Mouse (Mus musculus): ENCODE data around the gene P2rx5. TPM values are rescaled to one million over a fixed set of nuclear protein-coding genes. Genes with fewer than 3 reads are reported as not detected.
A peak's percentile ranks its signal among the peaks of the same experiment; 100 is the strongest.

Gene P2rx5
- polyA plus RNA-seq (2016; fragmentation: Nextera tagmentation; extraction: Ambion mirVana) = 1.8 and 2.2 TPM in 2 replicates

DNA sequence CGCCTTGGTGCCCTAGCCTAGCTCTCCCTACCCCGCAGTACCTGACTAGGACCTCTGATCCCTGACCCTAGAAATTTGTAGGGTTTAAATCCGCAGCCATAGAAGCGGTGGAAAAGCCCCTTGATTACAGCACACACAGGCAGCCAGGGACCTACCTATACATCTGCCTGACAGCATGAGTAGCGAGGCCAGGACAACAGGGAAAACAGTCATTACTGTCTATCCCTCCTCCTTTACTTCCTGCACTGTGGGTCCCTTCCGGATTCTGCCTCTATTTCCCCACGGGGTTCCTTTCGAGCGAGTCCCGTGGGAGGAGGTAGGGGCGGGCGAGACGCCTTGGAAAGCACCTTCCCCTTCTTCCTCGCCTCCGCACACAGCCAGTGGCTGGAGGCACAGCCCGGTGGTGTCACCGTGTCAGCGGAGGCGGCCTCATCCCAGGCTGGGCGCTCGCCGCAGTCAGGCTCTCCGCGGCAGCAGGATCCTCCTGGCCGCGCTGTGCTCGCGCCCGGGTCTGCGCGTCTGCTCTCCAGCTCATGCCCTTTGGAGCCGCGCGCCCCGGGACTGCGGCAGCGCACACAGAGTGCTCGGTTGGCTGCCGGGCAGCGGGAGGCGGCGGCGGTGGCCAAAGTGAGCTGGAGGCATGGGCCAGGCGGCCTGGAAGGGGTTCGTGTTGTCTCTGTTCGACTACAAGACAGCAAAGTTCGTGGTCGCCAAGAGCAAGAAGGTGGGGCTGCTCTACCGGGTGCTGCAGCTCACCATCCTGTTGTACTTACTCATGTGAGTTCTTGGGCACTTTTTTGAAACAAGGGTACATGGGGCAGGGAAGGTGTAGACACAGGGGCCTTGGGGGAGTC is at the start of gene P2rx5:
Gene P2rx5, plus strand, starts transcription at position 465 of the 854 bp plus-strand sequence.
- WGBS = 3% methylated on average over 49 of the region's 49 CpGs
- H3K36me3 ChIP-seq = no peaks in the 10 kb centered on the region
- H3K4me3 ChIP-seq = peak within 1 kb of the TSS; percentile 57
- peak; percentile 67 for ATAC-seq (ENCODE audit: insufficient number of reproducible peaks, low FRiP score)
- peak within 1 kb of the TSS; percentile 94 for H3K4me2 ChIP-seq
- peak within 1 kb of the TSS; percentile 81 for H3K9ac ChIP-seq
- peaks cover 20% of the 10 kb centered on the region for H3K4me1 ChIP-seq (replicated peaks)
- H3K27ac ChIP-seq (ENCODE audit: poor library complexity, severe bottlenecking) = 0 out of 2 replicates have a peak within 1 kb of the TSS, but pooled peaks have one; percentile 20
- peaks cover 50% of the 10 kb centered on the region for H3K27me3 ChIP-seq (replicated peaks)
- H3K9me3 ChIP-seq (replicated peaks) = no peaks in the 10 kb centered on the region

DNA sequence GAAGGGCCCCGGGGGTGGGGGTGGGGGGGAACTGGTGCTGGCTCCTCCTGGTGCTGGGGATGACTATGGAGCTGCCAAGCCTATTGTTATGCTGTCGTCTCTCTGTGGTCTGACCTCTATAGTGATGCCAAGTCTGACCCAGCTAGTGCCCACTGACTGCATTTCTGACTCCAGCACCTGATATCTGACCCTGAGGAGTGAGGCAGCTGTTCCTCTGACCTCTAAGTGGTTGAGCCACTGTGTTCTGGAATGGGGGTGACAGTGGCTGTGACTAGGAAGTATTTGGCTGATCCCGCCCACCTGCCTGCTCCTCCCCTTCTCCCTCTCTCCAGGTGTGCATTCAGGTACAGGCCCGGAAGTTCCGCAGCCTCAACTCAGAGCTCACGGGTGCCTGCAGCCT is 48.8 kb upstream of the P2rx5 start:
- no peak for ATAC-seq (ENCODE audit: insufficient number of reproducible peaks, low FRiP score)
- no peak overlapping the region for H3K27ac ChIP-seq (ENCODE audit: poor library complexity, severe bottlenecking)
- H3K9me3 ChIP-seq (replicated peaks) = no peaks in the 10 kb centered on the region
- H3K27me3 ChIP-seq (replicated peaks) = no peaks in the 10 kb centered on the region
- H3K9ac ChIP-seq = no peak overlapping the region
- no peak overlapping the region for H3K4me2 ChIP-seq
- H3K4me1 ChIP-seq (replicated peaks) = peaks cover 21% of the 10 kb centered on the region
- no peaks in the 10 kb centered on the region for H3K36me3 ChIP-seq
- no peak overlapping the region for H3K4me3 ChIP-seq
- 73% methylated on average over 6 of the region's 6 CpGs for WGBS

DNA sequence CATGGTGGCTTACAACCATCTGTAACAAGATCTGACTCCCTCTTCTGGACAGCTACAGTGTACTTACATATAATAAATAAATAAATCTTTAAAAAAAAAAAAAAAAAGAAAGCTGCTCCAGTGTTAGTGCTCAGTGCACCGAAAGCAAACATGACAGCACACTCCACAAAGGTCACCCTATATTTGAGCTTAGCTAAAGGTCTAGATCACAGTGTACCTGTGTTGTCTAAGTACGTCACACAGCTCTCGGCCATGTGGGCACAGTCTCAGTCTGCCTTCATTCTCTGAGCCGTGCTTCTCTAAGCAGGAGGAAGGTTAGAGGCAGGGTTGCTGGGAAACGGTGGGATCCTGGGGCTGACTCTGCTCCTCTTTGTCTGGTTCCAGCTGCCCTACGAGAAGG is 33.7 kb upstream of the P2rx5 start:
- Histone ChIP-seq H3K27me3 (replicated peaks) (no peaks in the 10 kb centered on the region), H3K9ac (no peak overlapping the region), H3K4me3 (no peak overlapping the region), H3K4me1 (replicated peaks) (no peaks in the 10 kb centered on the region), H3K4me2 (no peak overlapping the region), H3K9me3 (replicated peaks) (no peaks in the 10 kb centered on the region), H3K36me3 (peaks cover 12% of the 10 kb centered on the region; the same call in 1 of the 2 replicates), H3K27ac (ENCODE audit: poor library complexity, severe bottlenecking) (no peak overlapping the region)
- WGBS = 91% methylated on average over 6 of the region's 6 CpGs
- ATAC-seq (ENCODE audit: insufficient number of reproducible peaks, low FRiP score) = no peak

DNA sequence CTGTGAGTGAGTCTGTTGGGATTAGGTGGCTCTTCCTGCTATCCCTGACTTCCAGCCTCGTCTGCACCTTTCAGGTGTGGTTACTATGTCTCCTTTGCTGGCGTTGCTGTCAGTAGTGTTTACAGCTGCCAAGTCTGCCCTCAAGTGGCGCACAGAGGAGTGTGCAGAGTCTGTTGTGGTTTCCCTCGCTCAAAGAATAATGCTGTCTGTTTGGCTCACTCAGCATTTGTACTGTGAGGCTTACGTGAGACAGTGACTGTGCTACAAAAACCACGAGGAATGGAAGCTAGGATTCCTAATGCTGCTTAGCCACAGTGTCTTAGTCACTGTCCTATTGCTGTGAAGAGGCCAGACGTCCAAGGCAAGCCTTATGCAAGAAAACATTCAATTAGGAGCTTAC is 29.2 kb upstream of the P2rx5 start:
- no peak overlapping the region for H3K9ac ChIP-seq
- H3K27ac ChIP-seq (ENCODE audit: poor library complexity, severe bottlenecking) = no peak overlapping the region
- no peak overlapping the region for H3K4me2 ChIP-seq
- no peak overlapping the region for H3K4me3 ChIP-seq
- H3K27me3 ChIP-seq (replicated peaks) = no peaks in the 10 kb centered on the region
- H3K9me3 ChIP-seq (replicated peaks) = no peaks in the 10 kb centered on the region
- no peak for ATAC-seq (ENCODE audit: insufficient number of reproducible peaks, low FRiP score)
- WGBS = 71% methylated on average over 7 of the region's 7 CpGs
- peaks cover 25% of the 10 kb centered on the region for H3K36me3 ChIP-seq
- peaks cover 15% of the 10 kb centered on the region for H3K4me1 ChIP-seq (replicated peaks)

DNA sequence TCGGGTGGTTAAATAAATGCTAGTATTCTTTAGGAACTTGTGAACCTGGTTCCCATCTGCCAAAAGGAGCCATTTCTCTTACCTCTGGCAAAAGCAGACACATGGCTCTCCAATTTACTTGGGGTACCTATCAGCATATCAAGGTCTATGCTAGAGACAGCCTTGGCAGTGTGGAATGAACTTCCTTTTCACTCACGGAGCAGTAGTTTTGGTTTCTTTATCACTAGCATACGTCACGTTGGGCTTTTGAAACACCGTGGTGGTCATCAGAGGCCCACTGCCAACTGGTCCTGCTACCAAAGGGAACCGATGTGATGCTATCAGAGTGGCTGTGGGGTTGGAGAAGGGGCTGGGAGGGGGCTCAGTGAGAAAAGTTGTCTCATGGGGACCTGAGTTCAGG is 27.2 kb upstream of the P2rx5 start:
- no peak overlapping the region for H3K27ac ChIP-seq (ENCODE audit: poor library complexity, severe bottlenecking)
- peaks cover 28% of the 10 kb centered on the region for H3K4me1 ChIP-seq (replicated peaks)
- no peak overlapping the region for H3K4me3 ChIP-seq
- no peaks in the 10 kb centered on the region for H3K27me3 ChIP-seq (replicated peaks)
- no peak overlapping the region for H3K4me2 ChIP-seq
- no peaks in the 10 kb centered on the region for H3K9me3 ChIP-seq (replicated peaks)
- ATAC-seq (ENCODE audit: insufficient number of reproducible peaks, low FRiP score) = no peak
- H3K9ac ChIP-seq = no peak overlapping the region
- H3K36me3 ChIP-seq = peaks cover 25% of the 10 kb centered on the region
- 88% methylated on average over 6 of the region's 6 CpGs for WGBS

DNA sequence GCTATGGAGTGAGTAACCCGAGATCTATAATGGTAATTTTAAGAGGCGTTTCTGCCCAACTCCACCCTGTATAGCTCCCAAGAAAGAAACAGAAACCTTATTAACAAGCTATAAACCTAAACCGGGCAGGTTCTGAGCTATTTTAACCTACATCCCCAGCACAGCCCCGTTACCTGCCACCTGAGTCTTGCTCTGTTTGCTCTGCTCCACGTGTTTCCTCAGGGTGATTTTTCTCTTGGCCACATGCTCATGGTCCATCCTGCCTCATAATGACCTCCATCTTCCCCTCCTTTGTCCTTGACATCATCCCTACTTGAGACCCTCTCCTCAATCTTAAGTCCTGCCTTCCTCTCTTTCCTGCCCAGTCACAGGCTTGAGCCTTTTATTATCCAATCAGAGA is 26.0 kb upstream of the P2rx5 start:
- Histone ChIP-seq H3K4me1 (replicated peaks) (peaks cover 28% of the 10 kb centered on the region), H3K4me2 (peak overlapping the region; percentile 22), H3K27ac (ENCODE audit: poor library complexity, severe bottlenecking) (no peak overlapping the region), H3K27me3 (replicated peaks) (no peaks in the 10 kb centered on the region), H3K9me3 (replicated peaks) (no peaks in the 10 kb centered on the region), H3K9ac (no peak overlapping the region), H3K36me3 (peaks cover 25% of the 10 kb centered on the region), H3K4me3 (no peak overlapping the region)
- no peak for ATAC-seq (ENCODE audit: insufficient number of reproducible peaks, low FRiP score)
- WGBS = 95% methylated on average over 5 of the region's 5 CpGs

DNA sequence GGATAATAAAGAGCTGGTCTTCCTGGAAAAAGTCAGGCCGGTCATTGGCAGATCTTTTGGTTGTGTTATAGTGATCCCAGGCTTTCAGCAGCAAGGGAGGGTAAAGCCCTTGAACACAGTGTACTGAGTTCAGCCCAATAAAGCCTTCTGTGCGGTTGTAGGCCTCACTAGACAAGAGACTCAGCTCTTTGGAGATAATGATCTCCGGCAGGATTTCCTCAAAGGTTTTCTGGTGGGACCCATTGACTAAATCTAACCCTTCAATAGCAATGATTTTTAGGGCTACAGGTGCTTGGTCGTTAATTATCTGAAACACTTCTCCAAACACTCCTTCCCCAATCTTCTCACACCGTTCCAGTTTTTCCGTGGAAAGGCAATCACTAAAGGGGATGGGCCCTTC is 23.6 kb upstream of the P2rx5 start:
- Histone ChIP-seq H3K4me2 (peak overlapping the region; percentile 86), H3K36me3 (peaks cover 19% of the 10 kb centered on the region), H3K4me3 (peak overlapping the region; percentile 84), H3K27ac (ENCODE audit: poor library complexity, severe bottlenecking) (no peak overlapping the region), H3K9ac (peak overlapping the region; percentile 87), H3K9me3 (replicated peaks) (no peaks in the 10 kb centered on the region), H3K27me3 (replicated peaks) (no peaks in the 10 kb centered on the region), H3K4me1 (replicated peaks) (peaks cover 28% of the 10 kb centered on the region)
- ATAC-seq (ENCODE audit: insufficient number of reproducible peaks, low FRiP score) = no peak
- 69% methylated on average over 6 of the region's 6 CpGs for WGBS

DNA sequence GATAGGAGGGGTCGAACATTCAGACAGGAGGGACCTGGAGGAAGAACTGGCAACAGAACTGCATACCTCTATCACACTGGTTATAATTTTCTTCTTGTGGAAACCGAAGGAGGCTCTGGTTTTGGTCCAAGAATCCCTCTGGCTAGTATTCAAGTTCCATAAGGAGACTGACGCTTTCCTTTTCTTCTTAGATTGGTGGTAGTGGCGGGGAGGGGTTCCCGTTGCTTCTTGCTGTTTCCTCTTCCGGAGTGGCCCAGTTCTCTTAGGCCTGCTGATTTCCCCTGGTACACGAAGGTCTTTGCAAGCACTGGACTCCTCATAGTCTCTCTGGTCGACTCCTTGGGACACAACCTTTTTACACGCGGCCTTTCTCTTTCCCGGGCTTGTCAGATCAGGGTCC is 23.1 kb upstream of the P2rx5 start:
- 33% methylated on average over 11 of the region's 11 CpGs for WGBS
- Histone ChIP-seq H3K4me1 (replicated peaks) (peaks cover 28% of the 10 kb centered on the region), H3K36me3 (peaks cover 17% of the 10 kb centered on the region), H3K9ac (peak overlapping the region; percentile 87), H3K27me3 (replicated peaks) (no peaks in the 10 kb centered on the region), H3K27ac (ENCODE audit: poor library complexity, severe bottlenecking) (no peak overlapping the region; the same call in 1 of the 2 replicates), H3K4me3 (peak overlapping the region; percentile 84), H3K9me3 (replicated peaks) (no peaks in the 10 kb centered on the region), H3K4me2 (peak overlapping the region; percentile 86)
- 0 out of 2 replicates have a peak, but pooled peaks have one; percentile 1 for ATAC-seq (ENCODE audit: insufficient number of reproducible peaks, low FRiP score)

DNA sequence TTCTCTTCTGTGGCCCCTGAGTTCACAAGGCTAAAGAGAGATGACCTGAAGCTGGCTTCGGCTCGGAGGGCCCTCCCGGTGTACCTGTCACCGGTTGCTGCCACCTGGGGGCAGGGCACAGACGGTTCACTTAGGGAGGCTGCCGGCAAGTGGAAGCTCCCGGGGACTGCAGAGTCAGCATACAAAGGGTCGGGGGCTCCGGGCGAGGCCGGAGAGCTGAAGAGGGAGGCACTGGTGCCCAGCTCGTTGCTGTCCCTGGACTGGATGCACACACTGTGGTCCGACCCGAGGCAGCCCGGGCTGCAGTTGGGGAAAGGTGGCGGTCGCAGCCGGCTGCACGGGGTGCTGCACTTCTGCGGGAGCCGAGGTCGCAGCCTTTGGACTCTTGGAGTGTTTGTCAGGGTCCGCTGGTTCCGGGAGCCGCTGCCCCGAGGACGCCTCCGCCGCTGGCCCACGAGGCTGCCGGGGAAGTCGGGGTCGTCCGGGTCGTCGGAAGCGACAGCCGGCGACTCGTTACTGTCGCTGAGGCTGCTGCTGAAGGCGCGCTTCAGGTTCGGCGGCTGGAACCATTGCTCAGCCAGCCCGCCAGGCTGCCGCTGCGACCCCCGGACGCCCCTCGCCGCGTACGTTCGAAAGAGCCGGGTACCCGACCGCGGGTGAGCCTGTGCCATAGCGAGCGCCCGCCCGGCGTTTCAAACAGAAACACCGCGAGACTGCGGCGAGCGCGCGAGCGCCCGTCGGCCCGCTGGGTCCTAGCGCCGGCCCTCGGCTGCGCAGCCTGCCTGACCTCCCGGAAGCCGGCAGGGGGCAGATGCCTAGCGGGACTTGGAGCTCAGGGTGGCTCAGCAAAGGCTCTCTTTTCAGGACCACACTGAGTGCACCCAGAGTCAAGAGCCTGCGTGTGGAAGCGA is 22.4 kb upstream of the P2rx5 start, which contains the start of gene Haspin:
Gene Haspin, minus strand, starts transcription at position 704 of the 911 bp plus-strand sequence.
- Histone ChIP-seq H3K36me3 (peaks cover 9% of the 10 kb centered on the region), H3K27ac (ENCODE audit: poor library complexity, severe bottlenecking) (no peak within 1 kb of the TSS; the same call in 1 of the 2 replicates), H3K4me1 (replicated peaks) (peaks cover 28% of the 10 kb centered on the region), H3K9me3 (replicated peaks) (no peaks in the 10 kb centered on the region), H3K9ac (peak within 1 kb of the TSS; percentile 87), H3K27me3 (replicated peaks) (no peaks in the 10 kb centered on the region), H3K4me2 (peak within 1 kb of the TSS; percentile 86), H3K4me3 (peak within 1 kb of the TSS; percentile 84)
- peak; percentile 90 for ATAC-seq (ENCODE audit: insufficient number of reproducible peaks, low FRiP score)
- under 1% methylated on average over 84 of the region's 84 CpGs for WGBS

DNA sequence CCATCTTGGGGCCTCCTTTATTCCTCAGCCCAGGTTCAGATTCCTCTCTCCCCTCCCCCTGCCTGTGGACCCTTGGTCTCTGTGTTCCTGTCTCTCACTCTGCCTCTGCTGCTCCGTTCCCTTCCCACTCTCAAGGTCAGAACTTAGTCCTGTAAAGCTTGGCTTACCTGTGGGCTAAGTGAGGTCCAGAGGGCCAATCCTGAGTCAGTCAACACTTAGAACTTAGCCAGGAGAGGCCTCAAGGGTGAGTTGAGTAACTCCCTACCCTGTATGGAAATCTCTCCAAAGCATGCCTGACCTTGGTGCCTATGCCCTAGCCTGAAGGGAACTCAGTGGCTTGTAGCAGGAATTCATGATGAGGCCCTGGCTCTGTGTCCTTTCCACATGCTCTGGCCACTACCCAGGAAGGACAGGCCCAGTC is 15.9 kb upstream of the P2rx5 start:
- Histone ChIP-seq H3K9me3 (replicated peaks) (no peaks in the 10 kb centered on the region), H3K4me2 (no peak overlapping the region), H3K4me1 (replicated peaks) (peaks cover 14% of the 10 kb centered on the region), H3K4me3 (no peak overlapping the region), H3K36me3 (no peaks in the 10 kb centered on the region), H3K27ac (ENCODE audit: poor library complexity, severe bottlenecking) (no peak overlapping the region), H3K9ac (no peak overlapping the region), H3K27me3 (replicated peaks) (no peaks in the 10 kb centered on the region)
- ATAC-seq (ENCODE audit: insufficient number of reproducible peaks, low FRiP score) = no peak
- 71% methylated on average over 1 of the region's 1 CpGs for WGBS

All from heart, embryonic 12.5 days (tissue).